Mouse (Mus musculus) lung, embryonic 16.5 days (tissue): Measurements from ENCODE around the gene Ptpn12. TPM values are rescaled to one million over a fixed set of nuclear protein-coding genes. Genes with fewer than 3 reads are reported as not detected.

Source experiments
- ATAC-seq: fragments of 200-750 bp; cut with Nextera tagmentation; 2 replicates; pipeline ENCODE4 v1.8.0; 2017; ENCODE audit warnings: low read depth, mild to moderate bottlenecking, moderate library complexity
- H3K27ac ChIP-seq: fragments of 300-500 bp; sonication (generic); 2 replicates; pipeline ENCODE4 v1.5.1; 2014; ENCODE audit warnings: mild to moderate bottlenecking, control low read depth, low read length
- H3K27me3 ChIP-seq: fragments of 300-500 bp; sonication (generic); 2 replicates; pipeline ENCODE4 v1.6.1; 2014; ENCODE audit warnings: low read depth, low read length, mixed read lengths; ENCODE audit not compliant: control insufficient read depth, insufficient read depth
- H3K36me3 ChIP-seq: fragments of 300-500 bp; sonication (generic); 2 replicates; pipeline ENCODE4 v1.6.1; 2014; ENCODE audit warnings: low read length; ENCODE audit not compliant: control insufficient read depth, insufficient read depth
- H3K4me1 ChIP-seq: fragments of 300-500 bp; sonication (generic); replicated peaks from 2 replicates; pipeline ENCODE4 v1.6.1; 2014; ENCODE audit warnings: low read length, mixed read lengths; ENCODE audit not compliant: control insufficient read depth, insufficient read depth
- H3K4me2 ChIP-seq: fragments of 300-500 bp; sonication (generic); 2 replicates; pipeline ENCODE4 v1.6.1; 2014; ENCODE audit warnings: low read depth, low read length, control low read depth
- H3K4me3 ChIP-seq: fragments of 300-500 bp; sonication (generic); 2 replicates; pipeline ENCODE4 v1.5.1; 2014; ENCODE audit warnings: mild to moderate bottlenecking, low read length, control low read depth
- H3K9ac ChIP-seq: fragments of 300-500 bp; sonication (generic); 2 replicates; pipeline ENCODE4 v1.6.1; 2014; ENCODE audit warnings: low read length, control low read depth
- H3K9me3 ChIP-seq: fragments of 300-500 bp; sonication (generic); 2 replicates; pipeline ENCODE4 v1.6.1; 2016; ENCODE audit warnings: low read length; ENCODE audit not compliant: control insufficient read depth
- WGBS: fragments of 180-500 bp; shearing (Covaris S2); extraction: QIAGEN DNeasy Blood & Tissue Kit; methylation state at CpG from one replicate; pipeline ENCODE4 v1.1.7; 2014; 5-methylcytosine and 5-hydroxymethylcytosine counted together
- polyA plus RNA-seq: library from polyadenylated mRNA; unstranded; fragments of >200 nt; fragmentation: Nextera tagmentation; extraction: Ambion mirVana; gene quantifications from 2 replicates; pipeline ENCODE4 v1.2.1, GENCODE M21; 2015

Gene Ptpn12
- polyA plus RNA-seq, 1 experiment from 2014 or later: 29.4 TPM

GRCm38 (mm10) chr5:20940040-20940571 lies 115.6 kb downstream of the Ptpn12 start:
- H3K9me3 ChIP-seq: no peaks in the 10 kb centered on the region
- H3K4me2 ChIP-seq: no peak overlapping the region
- H3K27ac ChIP-seq: no peak overlapping the region
- WGBS: 77% methylated on average over 6 of the region's 6 CpGs
- H3K4me1 ChIP-seq: peaks cover 18% of the 10 kb centered on the region
- H3K4me3 ChIP-seq: no peak overlapping the region
- no peak for ATAC-seq
- H3K9ac ChIP-seq: no peak overlapping the region
- H3K36me3 ChIP-seq: no peaks in the 10 kb centered on the region
- H3K27me3 ChIP-seq: no peaks in the 10 kb centered on the region

GRCm38 (mm10) chr5:20938523-20938922 lies 117.2 kb downstream of the Ptpn12 start:
- Histone ChIP-seq H3K4me2 (no peak overlapping the region), H3K27me3 (no peaks in the 10 kb centered on the region), H3K4me3 (no peak overlapping the region), H3K36me3 (no peaks in the 10 kb centered on the region), H3K9ac (no peak overlapping the region), H3K9me3 (no peaks in the 10 kb centered on the region), H3K27ac (no peak overlapping the region), H3K4me1 (peaks cover 15% of the 10 kb centered on the region)
- 62% methylated on average over 5 of the region's 5 CpGs for WGBS
- ATAC-seq: no peak

Other genes with a start within 250 kb of the Ptpn12 start
- gene Phtf2, start 173.8 kb downstream of the Ptpn12 start, polyA plus RNA-seq: 9.3 and 10.1 TPM in 2 replicates
- 45.8 and 47.4 TPM in 2 replicates for gene Tmem60, start 173.7 kb downstream of the Ptpn12 start, polyA plus RNA-seq
- gene Rsbn1l, start 99.5 kb downstream of the Ptpn12 start, polyA plus RNA-seq: 4.4 and 5.5 TPM in 2 replicates
- 4.9 and 5.1 TPM in 2 replicates for gene Gsap, start 130.3 kb upstream of the Ptpn12 start, polyA plus RNA-seq